Mouse (Mus musculus) heart, postnatal 14 days (tissue): ENCODE results near the gene Itga2. TPM values are rescaled to one million over a fixed set of nuclear protein-coding genes. Genes with fewer than 3 reads are reported as not detected.

ENCODE experiments used
- DNase-seq, 2 experiments: peaks; one replicate each; pipeline ENCODE4 v3.0.0; 2021 to 2022
- intact Hi-C: fragments of 180-260 bp; cut with DNase I; formaldehyde crosslinking; loops from one replicate; pipeline ENCODE4 v1.15.1; 2025
- total RNA-seq, 2 experiments: library from RNA; stranded (reverse); gene quantifications; 2 replicates each; pipeline ENCODE4 v1.2.3; 2021

Itga2 gene
- total RNA-seq, 2 experiments from 2014 or later: 1.5 to 2.4 TPM

GRCm38 (mm10) chr13:114887695-114888094 lies 44.2 kb downstream of the Itga2 start:
- intact Hi-C loops: no loop called here
- no peak for DNase-seq

GRCm38 (mm10) chr13:114887293-114887692 lies 44.6 kb downstream of the Itga2 start:
- intact Hi-C loops: no loop called here
- DNase-seq: no peak

- no peak for DNase-seq
- intact Hi-C loops: no loop called here
Measured at GRCm38 (mm10) chr13:114885171-114885570, 46.7 kb downstream of the Itga2 start.

GRCm38 (mm10) chr13:114878667-114879066 lies 53.2 kb downstream of the Itga2 start:
- DNase-seq: no peak
- intact Hi-C loops: no loop called here

- intact Hi-C loops: no loop called here
- DNase-seq: no peak
Measured at GRCm38 (mm10) chr13:114876005-114876520, 55.8 kb downstream of the Itga2 start.

GRCm38 (mm10) chr13:114874738-114875137 lies 57.2 kb downstream of the Itga2 start:
- DNase-seq: no peak
- intact Hi-C loops: no loop called here

GRCm38 (mm10) chr13:114857525-114857924 lies 74.4 kb downstream of the Itga2 start:
- DNase-seq: no peak
- intact Hi-C loops: no loop called here

- no peak for DNase-seq
- intact Hi-C loops: no loop called here
Measured at GRCm38 (mm10) chr13:114856269-114856627, 75.7 kb downstream of the Itga2 start.

- DNase-seq: peak; percentile 23 to 26
- intact Hi-C loops: no loop called here
Measured at GRCm38 (mm10) chr13:114855573-114856268, 76.2 kb downstream of the Itga2 start.

- DNase-seq: no peak
- intact Hi-C loops: no loop called here
Measured at GRCm38 (mm10) chr13:114854428-114854827, 77.5 kb downstream of the Itga2 start.

GRCm38 (mm10) chr13:114854023-114854422 lies 77.9 kb downstream of the Itga2 start:
- no peak for DNase-seq
- intact Hi-C loops: no loop called here

- intact Hi-C loops: no loop called here
- no peak for DNase-seq
Measured at GRCm38 (mm10) chr13:114853152-114853551, 78.7 kb downstream of the Itga2 start.

GRCm38 (mm10) chr13:114852264-114853111 lies 79.4 kb downstream of the Itga2 start:
- intact Hi-C loops: no loop called here
- DNase-seq: no peak

- intact Hi-C loops: no loop called here
Measured at GRCm38 (mm10) chr13:114848945-114849344, 83.0 kb downstream of the Itga2 start.

GRCm38 (mm10) chr13:114845804-114846203 lies 86.1 kb downstream of the Itga2 start:
- intact Hi-C loops: no loop called here
- no peak for DNase-seq

More at GRCm38 (mm10) chr13:114848945-114849344, 83.0 kb downstream of the Itga2 start:
- DNase-seq: no peak

- intact Hi-C loops: no loop called here
- DNase-seq: no peak
Measured at GRCm38 (mm10) chr13:114843318-114843717, 88.6 kb downstream of the Itga2 start.

GRCm38 (mm10) chr13:114840545-114840944 lies 91.4 kb downstream of the Itga2 start:
- intact Hi-C loops: no loop called here
- DNase-seq: no peak

GRCm38 (mm10) chr13:114839098-114839497 lies 92.8 kb downstream of the Itga2 start:
- intact Hi-C loops: loop anchor here (10.0 kb wide), 2 partner anchors 266 to 1876 kb away; partner anchors contain the start of genes Gm49395 and Itga1
- DNase-seq: no peak

GRCm38 (mm10) chr13:114838535-114838990 lies 93.3 kb downstream of the Itga2 start:
- peak; percentile 67 to 73 for DNase-seq
- intact Hi-C loops: loop anchor here (10.0 kb wide), 2 partner anchors 266 to 1876 kb away; partner anchors contain the start of genes Gm49395 and Itga1

GRCm38 (mm10) chr13:114837061-114837460 lies 94.8 kb downstream of the Itga2 start:
- no peak for DNase-seq
- intact Hi-C loops: loop anchor here (10.0 kb wide), 2 partner anchors 268 to 1878 kb away; partner anchors contain the start of genes Gm49395 and Itga1

- peak in 1 of 2 experiments; percentile 14 for DNase-seq
- intact Hi-C loops: loop anchor here (5.0 to 10.0 kb wide), 3 partner anchors 63 to 1880 kb away; partner anchors contain the start of genes Gm49395 and Itga1
Measured at GRCm38 (mm10) chr13:114834580-114834979, 97.3 kb downstream of the Itga2 start.
